Mouse (Mus musculus): ENCODE data around the gene Mapk3. TPM values are rescaled to one million over a fixed set of nuclear protein-coding genes. Genes with fewer than 3 reads are reported as not detected.

Gene Mapk3
- polyA plus RNA-seq, 1 experiment from 2014 or later = 45.2 TPM

- ATAC-seq (ENCODE audit: low FRiP score) (no peak), DNase-seq (ENCODE audit: low spot score, missing footprints) (no peak)
- H3K9ac ChIP-seq (ENCODE audit: low read length) = no peak overlapping the region
- H3K27me3 ChIP-seq (ENCODE audit: control insufficient read depth, insufficient read depth, low read length) = no peaks in the 10 kb centered on the region
- 95% methylated on average over 9 of the region's 9 CpGs for WGBS
- no peaks in the 10 kb centered on the region for H3K9me3 ChIP-seq (ENCODE audit: control insufficient read depth, low read length)
- H3K36me3 ChIP-seq (ENCODE audit: control insufficient read depth, insufficient read depth, low read length) = peaks cover 21% of the 10 kb centered on the region
- no peak overlapping the region for H3K27ac ChIP-seq (ENCODE audit: low read depth, low read length)
- no peak overlapping the region for H3K4me3 ChIP-seq (ENCODE audit: low read depth, low read length)
- H3K4me1 ChIP-seq (ENCODE audit: control insufficient read depth, insufficient read depth, low read length) = peaks cover 1% of the 10 kb centered on the region
- no peak overlapping the region for H3K4me2 ChIP-seq
Measured at GRCm38 (mm10) chr7:126765540-126765939, 6.1 kb downstream of the Mapk3 start.

GRCm38 (mm10) chr7:126766201-126766600 is 6.8 kb downstream of the Mapk3 start, which contains the start of gene Gdpd3:
Gene Gdpd3, plus strand, starts transcription at chr7:126766334.
- Histone ChIP-seq H3K27ac (ENCODE audit: low read depth, low read length) (no peak within 1 kb of the TSS), H3K9ac (ENCODE audit: low read length) (no peak within 1 kb of the TSS), H3K4me1 (ENCODE audit: control insufficient read depth, insufficient read depth, low read length) (no peaks in the 10 kb centered on the region), H3K4me3 (ENCODE audit: low read depth, low read length) (no peak within 1 kb of the TSS), H3K36me3 (ENCODE audit: control insufficient read depth, insufficient read depth, low read length) (peaks cover 23% of the 10 kb centered on the region), H3K27me3 (ENCODE audit: control insufficient read depth, insufficient read depth, low read length) (no peaks in the 10 kb centered on the region), H3K4me2 (no peak within 1 kb of the TSS), H3K9me3 (ENCODE audit: control insufficient read depth, low read length) (no peaks in the 10 kb centered on the region)
- 94% methylated on average over 16 of the region's 16 CpGs for WGBS
- ATAC-seq (ENCODE audit: low FRiP score) = no peak
- DNase-seq (ENCODE audit: low spot score, missing footprints) = no peak

GRCm38 (mm10) chr7:126767001-126767400 is 7.6 kb downstream of the Mapk3 start:
- WGBS = 94% methylated on average over 8 of the region's 8 CpGs
- Histone ChIP-seq H3K9me3 (ENCODE audit: control insufficient read depth, low read length) (no peaks in the 10 kb centered on the region), H3K4me3 (ENCODE audit: low read depth, low read length) (no peak overlapping the region), H3K27ac (ENCODE audit: low read depth, low read length) (no peak overlapping the region), H3K4me1 (ENCODE audit: control insufficient read depth, insufficient read depth, low read length) (no peaks in the 10 kb centered on the region), H3K9ac (ENCODE audit: low read length) (no peak overlapping the region), H3K36me3 (ENCODE audit: control insufficient read depth, insufficient read depth, low read length) (peaks cover 24% of the 10 kb centered on the region), H3K27me3 (ENCODE audit: control insufficient read depth, insufficient read depth, low read length) (no peaks in the 10 kb centered on the region), H3K4me2 (no peak overlapping the region)
- ATAC-seq (ENCODE audit: low FRiP score) = no peak
- DNase-seq (ENCODE audit: low spot score, missing footprints) = no peak

- WGBS = 90% methylated on average over 12 of the region's 12 CpGs
- no peaks in the 10 kb centered on the region for H3K9me3 ChIP-seq (ENCODE audit: control insufficient read depth, low read length)
- no peak overlapping the region for H3K9ac ChIP-seq (ENCODE audit: low read length)
- ATAC-seq (ENCODE audit: low FRiP score) = no peak
- no peak for DNase-seq (ENCODE audit: low spot score, missing footprints)
- no peak overlapping the region for H3K4me3 ChIP-seq (ENCODE audit: low read depth, low read length)
- no peak overlapping the region for H3K4me2 ChIP-seq
- H3K4me1 ChIP-seq (ENCODE audit: control insufficient read depth, insufficient read depth, low read length) = peaks cover under 1% of the 10 kb centered on the region; the same call in 1 of the 2 replicates
- H3K27ac ChIP-seq (ENCODE audit: low read depth, low read length) = no peak overlapping the region
- no peaks in the 10 kb centered on the region for H3K27me3 ChIP-seq (ENCODE audit: control insufficient read depth, insufficient read depth, low read length)
- H3K36me3 ChIP-seq (ENCODE audit: control insufficient read depth, insufficient read depth, low read length) = peaks cover 14% of the 10 kb centered on the region
Measured at GRCm38 (mm10) chr7:126770784-126771183, 11.4 kb downstream of the Mapk3 start.

GRCm38 (mm10) chr7:126773351-126773750 is 13.9 kb downstream of the Mapk3 start:
- Histone ChIP-seq H3K9ac (ENCODE audit: low read length) (no peak overlapping the region), H3K4me1 (ENCODE audit: control insufficient read depth, insufficient read depth, low read length) (peaks cover 16% of the 10 kb centered on the region; the same call in 1 of the 2 replicates), H3K27ac (ENCODE audit: low read depth, low read length) (no peak overlapping the region), H3K4me2 (no peak overlapping the region), H3K27me3 (ENCODE audit: control insufficient read depth, insufficient read depth, low read length) (no peaks in the 10 kb centered on the region), H3K36me3 (ENCODE audit: control insufficient read depth, insufficient read depth, low read length) (0 out of 2 replicates have a peak, but pooled peaks cover 7% of the 10 kb centered on the region), H3K9me3 (ENCODE audit: control insufficient read depth, low read length) (no peaks in the 10 kb centered on the region), H3K4me3 (ENCODE audit: low read depth, low read length) (no peak overlapping the region)
- no peak for DNase-seq (ENCODE audit: low spot score, missing footprints)
- WGBS = 86% methylated on average over 2 of the region's 2 CpGs
- ATAC-seq (ENCODE audit: low FRiP score) = no peak

- DNase-seq (ENCODE audit: low spot score, missing footprints) (no peak), ATAC-seq (ENCODE audit: low FRiP score) (no peak)
- 0 out of 2 replicates have a peak, but pooled peaks cover 4% of the 10 kb centered on the region for H3K36me3 ChIP-seq (ENCODE audit: control insufficient read depth, insufficient read depth, low read length)
- no peaks in the 10 kb centered on the region for H3K9me3 ChIP-seq (ENCODE audit: control insufficient read depth, low read length)
- no peak overlapping the region for H3K27ac ChIP-seq (ENCODE audit: low read depth, low read length)
- H3K4me1 ChIP-seq (ENCODE audit: control insufficient read depth, insufficient read depth, low read length) = peaks cover 16% of the 10 kb centered on the region; the same call in 1 of the 2 replicates
- no peak overlapping the region for H3K9ac ChIP-seq (ENCODE audit: low read length)
- WGBS = 87% methylated on average over 2 of the region's 2 CpGs
- H3K4me3 ChIP-seq (ENCODE audit: low read depth, low read length) = no peak overlapping the region
- H3K27me3 ChIP-seq (ENCODE audit: control insufficient read depth, insufficient read depth, low read length) = no peaks in the 10 kb centered on the region
- H3K4me2 ChIP-seq = no peak overlapping the region
Measured at GRCm38 (mm10) chr7:126774463-126774862, 15.1 kb downstream of the Mapk3 start.

GRCm38 (mm10) chr7:126775185-126775977 is 16.0 kb downstream of the Mapk3 start:
- H3K36me3 ChIP-seq (ENCODE audit: control insufficient read depth, insufficient read depth, low read length) = 0 out of 2 replicates have a peak, but pooled peaks cover 4% of the 10 kb centered on the region
- ATAC-seq (ENCODE audit: low FRiP score) = no peak
- no peak overlapping the region for H3K4me3 ChIP-seq (ENCODE audit: low read depth, low read length)
- WGBS = 85% methylated on average over 10 of the region's 10 CpGs
- H3K27ac ChIP-seq (ENCODE audit: low read depth, low read length) = no peak overlapping the region
- no peak overlapping the region for H3K4me2 ChIP-seq
- peaks cover 23% of the 10 kb centered on the region for H3K4me1 ChIP-seq (ENCODE audit: control insufficient read depth, insufficient read depth, low read length)
- H3K27me3 ChIP-seq (ENCODE audit: control insufficient read depth, insufficient read depth, low read length) = no peaks in the 10 kb centered on the region
- H3K9me3 ChIP-seq (ENCODE audit: control insufficient read depth, low read length) = no peaks in the 10 kb centered on the region
- H3K9ac ChIP-seq (ENCODE audit: low read length) = no peak overlapping the region
- DNase-seq (ENCODE audit: low spot score, missing footprints) = no peak

- Histone ChIP-seq H3K27me3 (ENCODE audit: control insufficient read depth, insufficient read depth, low read length) (no peaks in the 10 kb centered on the region), H3K27ac (ENCODE audit: low read depth, low read length) (no peak overlapping the region), H3K36me3 (ENCODE audit: control insufficient read depth, insufficient read depth, low read length) (0 out of 2 replicates have a peak, but pooled peaks cover 4% of the 10 kb centered on the region), H3K4me1 (ENCODE audit: control insufficient read depth, insufficient read depth, low read length) (peaks cover 25% of the 10 kb centered on the region), H3K9me3 (ENCODE audit: control insufficient read depth, low read length) (no peaks in the 10 kb centered on the region), H3K9ac (ENCODE audit: low read length) (0 out of 2 replicates have a peak overlapping the region, but pooled peaks have one; percentile 88), H3K4me2 (peak overlapping the region; percentile 98; the same call in 1 of the 2 replicates), H3K4me3 (ENCODE audit: low read depth, low read length) (no peak overlapping the region)
- DNase-seq (ENCODE audit: low spot score, missing footprints) (no peak), ATAC-seq (ENCODE audit: low FRiP score) (no peak)
- WGBS = 86% methylated on average over 3 of the region's 3 CpGs
Measured at GRCm38 (mm10) chr7:126775978-126776234, 16.5 kb downstream of the Mapk3 start.

GRCm38 (mm10) chr7:126776598-126777057 is 17.2 kb downstream of the Mapk3 start, which contains the start of gene Ypel3:
Gene Ypel3, plus strand, starts transcription at chr7:126776955.
- H3K4me1 ChIP-seq (ENCODE audit: control insufficient read depth, insufficient read depth, low read length) = peaks cover 31% of the 10 kb centered on the region
- H3K9me3 ChIP-seq (ENCODE audit: control insufficient read depth, low read length) = no peaks in the 10 kb centered on the region
- peak within 1 kb of the TSS; percentile 76 for H3K27ac ChIP-seq (ENCODE audit: low read depth, low read length)
- no peaks in the 10 kb centered on the region for H3K36me3 ChIP-seq (ENCODE audit: control insufficient read depth, insufficient read depth, low read length)
- H3K27me3 ChIP-seq (ENCODE audit: control insufficient read depth, insufficient read depth, low read length) = no peaks in the 10 kb centered on the region
- ATAC-seq (ENCODE audit: low FRiP score) (peak; percentile 90), DNase-seq (ENCODE audit: low spot score, missing footprints) (peak; percentile 97)
- peak within 1 kb of the TSS; percentile 88 for H3K9ac ChIP-seq (ENCODE audit: low read length)
- peak within 1 kb of the TSS; percentile 68 for H3K4me3 ChIP-seq (ENCODE audit: low read depth, low read length)
- WGBS = 0% methylated on average over 25 of the region's 37 CpGs
- H3K4me2 ChIP-seq = peak within 1 kb of the TSS; percentile 98

Data from midbrain, embryonic 11.5 days (tissue).